Mouse (Mus musculus) spleen, adult 2 months (tissue): ENCODE measurements around the gene Car11. TPM values are rescaled to one million over a fixed set of nuclear protein-coding genes. Genes with fewer than 3 reads are reported as not detected.

ENCODE experiments used
- DNase-seq, 2 experiments: peaks; one replicate each; pipeline versions ENCODE4 v3.0.0 to v3.0.0-alpha.2; 2012 to 2021; ENCODE audit warnings: low spot score in 2 of 2, low read depth in 1 of 2
- H3K27ac ChIP-seq: fragments of 200-500 bp; 2 replicates; pipeline ENCODE4 v1.5.1; 2012; ENCODE audit warnings: low read length, inconsistent platforms; ENCODE audit not compliant: insufficient read depth
- H3K27me3 ChIP-seq: fragments of 200-500 bp; 2 replicates; pipeline ENCODE4 v1.6.1; 2012; ENCODE audit warnings: mild to moderate bottlenecking, moderate library complexity, low read length, inconsistent platforms; ENCODE audit not compliant: control insufficient read depth, insufficient read depth
- H3K36me3 ChIP-seq: fragments of 200-500 bp; 2 replicates; pipeline ENCODE4 v1.6.1; 2012; ENCODE audit warnings: mild to moderate bottlenecking, low read length, inconsistent platforms; ENCODE audit not compliant: control insufficient read depth, insufficient read depth
- H3K4me1 ChIP-seq: fragments of 200-500 bp; 2 replicates; pipeline ENCODE4 v1.6.1; 2011; ENCODE audit warnings: inconsistent platforms; ENCODE audit not compliant: control insufficient read depth, insufficient read depth, insufficient read length
- H3K4me3 ChIP-seq: fragments of 200-500 bp; 2 replicates; pipeline ENCODE4 v1.5.1; 2011; ENCODE audit warnings: mild to moderate bottlenecking, inconsistent platforms; ENCODE audit not compliant: insufficient read depth, insufficient read length; ENCODE audit errors: extremely low read depth
- CTCF ChIP-seq: fragments of 200-500 bp; IDR thresholded peaks from 2 replicates; pipeline ENCODE4 v1.5.1; 2011; ENCODE audit warnings: mild to moderate bottlenecking, inconsistent platforms; ENCODE audit not compliant: insufficient read depth, insufficient read length, insufficient replicate concordance; ENCODE audit errors: extremely low read depth
- POLR2A ChIP-seq: fragments of 200-500 bp; IDR thresholded peaks from 2 replicates; pipeline ENCODE4 v1.6.1; 2011; ENCODE audit warnings: low read depth, low read length, inconsistent platforms
- WGBS: fragments of 180-500 bp; shearing (Covaris S2); methylation state at CpG from one replicate; pipeline ENCODE4 v1.1.7; 2018; 5-methylcytosine and 5-hydroxymethylcytosine counted together
- polyA plus RNA-seq: library from polyadenylated mRNA; depleted of rRNA; stranded (reverse); fragments of >200 nt; gene quantifications from 2 replicates; pipeline ENCODE4 v1.2.3, GENCODE M21; 2012; rRNA removed

Car11 gene
- polyA plus RNA-seq, 1 experiment: 2.4 TPM

DNA sequence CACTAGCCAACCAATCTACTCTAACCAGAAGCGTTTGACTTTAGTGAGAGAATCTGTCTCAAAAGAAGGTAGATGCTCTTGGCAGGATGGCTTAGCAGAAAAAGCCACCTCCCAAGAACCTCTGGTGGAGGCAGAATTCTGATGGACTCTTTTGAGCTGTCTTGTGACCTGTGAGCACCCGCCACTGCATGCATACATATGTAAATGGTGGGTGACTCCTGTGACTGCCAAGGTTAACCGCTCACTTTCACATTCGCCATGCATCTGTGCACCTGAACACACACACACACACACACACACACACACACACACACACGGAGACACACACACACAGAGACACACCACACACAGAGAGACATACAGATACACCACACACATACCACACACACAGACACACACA lies 47.8 kb downstream of the Car11 start:
- Histone ChIP-seq H3K4me1 (no peaks in the 10 kb centered on the region), H3K36me3 (no peaks in the 10 kb centered on the region), H3K4me3 (no peak overlapping the region), H3K27ac (no peak overlapping the region), H3K27me3 (no peaks in the 10 kb centered on the region)
- DNase-seq: no peak
- TF ChIP-seq POLR2A (no peak), CTCF (no peak)
- WGBS: 95% methylated on average over 5 of the region's 5 CpGs

DNA sequence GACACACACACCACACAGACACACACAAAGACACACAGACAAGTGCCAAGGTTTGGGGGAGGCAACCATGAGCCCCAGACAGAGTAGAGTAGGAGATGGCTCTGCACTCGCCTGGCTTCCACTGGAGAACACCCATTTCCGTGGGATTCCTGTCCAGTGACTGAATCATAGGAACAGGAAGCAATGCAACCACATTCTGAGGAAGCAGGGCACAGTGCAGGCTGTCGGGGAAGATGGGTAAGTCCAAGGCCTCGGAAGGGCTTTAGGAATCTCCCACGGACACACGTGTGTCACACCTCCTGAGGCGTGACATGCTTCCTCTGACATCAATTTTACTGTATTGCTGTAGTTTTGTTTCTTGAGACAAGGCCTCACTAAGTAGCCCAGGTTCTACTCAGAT lies 48.5 kb downstream of the Car11 start:
- Histone ChIP-seq H3K27me3 (no peaks in the 10 kb centered on the region), H3K36me3 (no peaks in the 10 kb centered on the region), H3K4me3 (no peak overlapping the region), H3K27ac (no peak overlapping the region), H3K4me1 (no peaks in the 10 kb centered on the region)
- TF ChIP-seq POLR2A (no peak), CTCF (no peak)
- 76% methylated on average over 7 of the region's 7 CpGs for WGBS
- no peak for DNase-seq

DNA sequence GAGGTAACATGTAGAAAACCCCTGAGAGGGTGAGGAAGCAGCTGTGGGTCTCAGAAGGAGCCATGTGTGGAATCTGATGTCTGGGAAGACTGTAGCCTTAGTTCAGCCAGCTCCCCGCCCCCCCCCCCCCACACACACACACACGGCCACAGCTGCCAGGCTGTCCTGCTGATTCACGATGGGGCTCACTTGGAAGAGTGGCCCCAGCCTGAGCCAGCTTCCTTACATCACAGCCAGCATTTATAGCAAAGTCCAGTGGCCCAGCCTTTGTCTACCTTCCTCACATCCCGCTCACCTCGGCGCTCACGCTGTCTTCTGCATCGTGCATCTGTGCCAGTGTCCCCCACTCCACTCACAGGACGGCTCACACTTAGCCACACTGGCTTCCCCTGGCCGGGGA lies 49.8 kb downstream of the Car11 start:
- TF ChIP-seq CTCF (no peak), POLR2A (no peak)
- WGBS: 57% methylated on average over 10 of the region's 10 CpGs
- Histone ChIP-seq H3K4me3 (no peak overlapping the region), H3K27ac (no peak overlapping the region), H3K27me3 (no peaks in the 10 kb centered on the region), H3K36me3 (no peaks in the 10 kb centered on the region), H3K4me1 (no peaks in the 10 kb centered on the region)
- DNase-seq: no peak

DNA sequence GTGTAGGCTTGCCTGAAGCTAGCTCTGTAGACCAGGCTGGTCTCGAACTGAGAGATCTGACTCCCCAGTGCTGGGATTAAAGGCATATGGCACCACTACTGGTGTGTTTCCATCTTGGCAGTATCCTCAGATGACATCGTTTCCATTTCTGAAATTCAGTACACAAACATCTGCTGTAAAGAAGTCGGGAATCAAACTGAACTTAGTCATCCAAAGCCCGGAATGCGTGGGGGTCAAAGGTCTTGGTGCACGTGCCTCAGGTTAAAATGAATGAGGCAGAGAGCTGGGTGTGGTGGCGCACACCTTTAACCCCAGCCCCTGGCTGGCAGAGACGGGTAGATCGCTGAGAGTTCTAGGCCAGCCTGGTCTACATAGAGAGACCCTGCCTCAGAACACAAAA lies 50.5 kb downstream of the Car11 start:
- DNase-seq: no peak
- TF ChIP-seq CTCF: no peak
- TF ChIP-seq POLR2A: no peak
- H3K27ac ChIP-seq: no peak overlapping the region
- H3K4me1 ChIP-seq: no peaks in the 10 kb centered on the region
- 91% methylated on average over 9 of the region's 9 CpGs for WGBS
- H3K27me3 ChIP-seq: no peaks in the 10 kb centered on the region
- H3K36me3 ChIP-seq: no peaks in the 10 kb centered on the region
- H3K4me3 ChIP-seq: no peak overlapping the region

Other genes starting within 250 kb of the Car11 start
- 2,804 and 3,579 TPM in 2 replicates for gene Ftl1, start 240.0 kb upstream of the Car11 start, polyA plus RNA-seq
- 129 and 163 TPM in 2 replicates for gene Bax, start 232.9 kb upstream of the Car11 start, polyA plus RNA-seq
- gene Tulp2, start 218.0 kb upstream of the Car11 start, polyA plus RNA-seq: 0.04 and 0.49 TPM in 2 replicates
- gene Gm45808, start 213.0 kb upstream of the Car11 start, polyA plus RNA-seq: 0.13 TPM in 1 of 2 replicates, not detected in the other
- 1.5 and 1.6 TPM in 2 replicates for gene Dhdh, start 211.0 kb upstream of the Car11 start, polyA plus RNA-seq
- 171 and 188 TPM in 2 replicates for gene Nucb1, start 189.4 kb upstream of the Car11 start, polyA plus RNA-seq
- gene Ppp1r15a, start 173.6 kb upstream of the Car11 start, polyA plus RNA-seq: 99.5 and 119 TPM in 2 replicates
- 6.5 and 7.2 TPM in 2 replicates for gene Plekha4, start 173.5 kb upstream of the Car11 start, polyA plus RNA-seq
- gene Hsd17b14, start 144.9 kb upstream of the Car11 start, polyA plus RNA-seq: 1.7 TPM in 2 replicates
- 50.8 and 55.6 TPM in 2 replicates for gene Bcat2, start 129.7 kb upstream of the Car11 start, polyA plus RNA-seq
- 0.90 and 2.8 TPM in 2 replicates for gene Fgf21, start 84.4 kb upstream of the Car11 start, polyA plus RNA-seq
- gene Fut1, start 82.6 kb upstream of the Car11 start, polyA plus RNA-seq: 0.71 and 1.1 TPM in 2 replicates
- gene Izumo1, start 78.0 kb upstream of the Car11 start, polyA plus RNA-seq: 0.46 and 0.63 TPM in 2 replicates
- gene Rasip1, start 72.4 kb upstream of the Car11 start, polyA plus RNA-seq: 18.8 and 20.1 TPM in 2 replicates
- 2.5 and 2.7 TPM in 2 replicates for gene Mamstr, start 59.9 kb upstream of the Car11 start, polyA plus RNA-seq
- 0.04 TPM in 1 of 2 replicates, not detected in the other for gene Fut2, start 33.4 kb upstream of the Car11 start, polyA plus RNA-seq
- 2.2 and 5.1 TPM in 2 replicates for gene Ntn5, start 15.8 kb upstream of the Car11 start, polyA plus RNA-seq
- 0.68 and 1.5 TPM in 2 replicates for gene Sec1, start 5.4 kb upstream of the Car11 start, polyA plus RNA-seq
- gene Dbp, start 5.2 kb downstream of the Car11 start, polyA plus RNA-seq: 20.0 and 30.1 TPM in 2 replicates
- 1,792 and 2,504 TPM in 2 replicates for gene Rpl18, start 15.6 kb downstream of the Car11 start, polyA plus RNA-seq
- gene Sphk2, start 18.2 kb downstream of the Car11 start, polyA plus RNA-seq: 41.0 and 56.3 TPM in 2 replicates
- 0.09 and 0.26 TPM in 2 replicates for gene Fam83e, start 21.4 kb downstream of the Car11 start, polyA plus RNA-seq
- gene Spaca4, start 26.0 kb downstream of the Car11 start, polyA plus RNA-seq: not detected in 2 replicates
- gene Lmtk3, start 83.9 kb downstream of the Car11 start, polyA plus RNA-seq: 3.6 and 3.7 TPM in 2 replicates
- 0.49 and 0.76 TPM in 2 replicates for gene Sult2b1, start 84.8 kb downstream of the Car11 start, polyA plus RNA-seq
- gene Cyth2, start 114.7 kb downstream of the Car11 start, polyA plus RNA-seq: 21.6 and 21.7 TPM in 2 replicates
- gene Kcnj14, start 124.9 kb downstream of the Car11 start, polyA plus RNA-seq: 0.26 TPM in 1 of 2 replicates, not detected in the other
- gene Grwd1, start 131.1 kb downstream of the Car11 start, polyA plus RNA-seq: 15.2 and 17.1 TPM in 2 replicates
- gene Kdelr1, start 172.9 kb downstream of the Car11 start, polyA plus RNA-seq: 78.7 and 92.6 TPM in 2 replicates
- 0.68 and 1.2 TPM in 2 replicates for gene Grin2d, start 178.5 kb downstream of the Car11 start, polyA plus RNA-seq
- 0.28 and 0.56 TPM in 2 replicates for gene Syngr4, start 196.9 kb downstream of the Car11 start, polyA plus RNA-seq
- 16.6 and 24.5 TPM in 2 replicates for gene Tmem143, start 197.1 kb downstream of the Car11 start, polyA plus RNA-seq
- 245 and 301 TPM in 2 replicates for gene Emp3, start 221.6 kb downstream of the Car11 start, polyA plus RNA-seq
- 1.7 TPM in 2 replicates for gene Ccdc114, start 224.2 kb downstream of the Car11 start, polyA plus RNA-seq